Mouse (Mus musculus) kidney, embryonic 16.5 days (tissue): ENCODE measurements at regions not wholly inside any gene's neighbourhood (a gene's known extent, or its start where the extent isn't known, plus 50 kb on each side); places are given as distances from the start of the nearest gene placed in this dataset.
A peak's percentile ranks its signal among the peaks of the same experiment; 100 is the strongest.

Source experiments
- ATAC-seq: fragments of 200-750 bp; cut with Nextera tagmentation; 2 replicates; pipeline ENCODE4 v1.8.0; 2017; ENCODE audit warnings: moderate TSS enrichment; ENCODE audit not compliant: low FRiP score, low TSS enrichment
- H3K27ac ChIP-seq: fragments of 300-500 bp; sonication (generic); 2 replicates; pipeline ENCODE4 v1.5.1; 2014; ENCODE audit warnings: low read length
- H3K27me3 ChIP-seq: fragments of 300-500 bp; sonication (generic); 2 replicates; pipeline ENCODE4 v1.6.1; 2014; ENCODE audit warnings: low read length, control low read depth, mixed read lengths; ENCODE audit not compliant: insufficient read depth
- H3K36me3 ChIP-seq: fragments of 300-500 bp; sonication (generic); 2 replicates; pipeline ENCODE4 v1.6.1; 2014; ENCODE audit warnings: low read length, control low read depth, mixed read lengths; ENCODE audit not compliant: insufficient read depth
- H3K4me1 ChIP-seq: fragments of 300-500 bp; sonication (generic); 2 replicates; pipeline ENCODE4 v1.6.1; 2014; ENCODE audit warnings: low read length, control low read depth, mixed read lengths; ENCODE audit not compliant: insufficient read depth
- H3K4me2 ChIP-seq: fragments of 300-500 bp; sonication (generic); replicated peaks from 2 replicates; pipeline ENCODE4 v1.6.1; 2014; ENCODE audit warnings: low read depth, low read length
- H3K4me3 ChIP-seq: fragments of 300-500 bp; sonication (generic); 2 replicates; pipeline ENCODE4 v1.5.1; 2014; ENCODE audit warnings: mild to moderate bottlenecking, low read length
- H3K9ac ChIP-seq: fragments of 300-500 bp; sonication (generic); replicated peaks from 2 replicates; pipeline ENCODE4 v1.6.1; 2014; ENCODE audit warnings: low read length
- H3K9me3 ChIP-seq: fragments of 300-500 bp; sonication (generic); 2 replicates; pipeline ENCODE4 v1.6.1; 2016; ENCODE audit warnings: low read length, control low read depth
- WGBS: fragments of 180-500 bp; shearing (Covaris S2); extraction: QIAGEN DNeasy Blood & Tissue Kit; methylation state at CpG from one replicate; pipeline ENCODE4 v1.1.7; 2014; 5-methylcytosine and 5-hydroxymethylcytosine counted together

GRCm38 (mm10) chr11:114481037-114481436 is 187.3 kb upstream of the Rpl38 start:
- H3K4me3 ChIP-seq, result no peak overlapping the region
- H3K36me3 ChIP-seq, result no peaks in the 10 kb centered on the region
- peaks cover 11% of the 10 kb centered on the region for H3K4me1 ChIP-seq
- peaks cover 8% of the 10 kb centered on the region for H3K27me3 ChIP-seq
- no peak for ATAC-seq
- H3K4me2 ChIP-seq, result no peak overlapping the region
- H3K27ac ChIP-seq, result no peak overlapping the region
- no peak overlapping the region for H3K9ac ChIP-seq
- no peaks in the 10 kb centered on the region for H3K9me3 ChIP-seq
- WGBS, result 62% methylated on average over 7 of the region's 7 CpGs

- WGBS, result 77% methylated on average over 8 of the region's 8 CpGs
- Histone ChIP-seq H3K9ac (no peak overlapping the region), H3K27me3 (peaks cover 8% of the 10 kb centered on the region), H3K36me3 (no peaks in the 10 kb centered on the region), H3K27ac (no peak overlapping the region), H3K9me3 (no peaks in the 10 kb centered on the region), H3K4me3 (no peak overlapping the region), H3K4me1 (peaks cover 11% of the 10 kb centered on the region), H3K4me2 (no peak overlapping the region)
- no peak for ATAC-seq
These were observed 188.2 kb upstream of the Rpl38 start for GRCm38 (mm10) chr11:114480119-114480540.

GRCm38 (mm10) chr11:114478736-114479135 is 189.6 kb upstream of the Rpl38 start:
- 6% methylated on average over 7 of the region's 7 CpGs for WGBS
- H3K36me3 ChIP-seq, result no peaks in the 10 kb centered on the region
- no peak overlapping the region for H3K4me3 ChIP-seq
- no peak overlapping the region for H3K27ac ChIP-seq
- H3K9ac ChIP-seq, result no peak overlapping the region
- H3K27me3 ChIP-seq, result peaks cover 8% of the 10 kb centered on the region
- no peaks in the 10 kb centered on the region for H3K9me3 ChIP-seq
- peak overlapping the region; percentile 34 for H3K4me2 ChIP-seq
- peaks cover 6% of the 10 kb centered on the region; the same call in 1 of the 2 replicates for H3K4me1 ChIP-seq
- ATAC-seq, result peak; percentile 61; the same call in 1 of the 2 replicates

GRCm38 (mm10) chr11:114477365-114477764 is 191.0 kb upstream of the Rpl38 start:
- Histone ChIP-seq H3K4me2 (no peak overlapping the region), H3K4me1 (peaks cover 6% of the 10 kb centered on the region; the same call in 1 of the 2 replicates), H3K9ac (no peak overlapping the region), H3K9me3 (no peaks in the 10 kb centered on the region), H3K27ac (no peak overlapping the region), H3K27me3 (peaks cover 7% of the 10 kb centered on the region), H3K4me3 (no peak overlapping the region), H3K36me3 (no peaks in the 10 kb centered on the region)
- no peak for ATAC-seq
- WGBS, result 74% methylated on average over 3 of the region's 3 CpGs

GRCm38 (mm10) chr11:114472501-114473260 is 195.6 kb upstream of the Rpl38 start:
- peaks cover 8% of the 10 kb centered on the region; the same call in 1 of the 2 replicates for H3K27me3 ChIP-seq
- peak; percentile 41; the same call in 1 of the 2 replicates for ATAC-seq
- WGBS, result 19% methylated on average over 22 of the region's 22 CpGs
- peaks cover 10% of the 10 kb centered on the region for H3K4me1 ChIP-seq
- no peak overlapping the region for H3K27ac ChIP-seq
- H3K4me3 ChIP-seq, result no peak overlapping the region
- H3K36me3 ChIP-seq, result no peaks in the 10 kb centered on the region
- H3K4me2 ChIP-seq, result peak overlapping the region; percentile 17; the same call in 1 of the 2 replicates
- H3K9me3 ChIP-seq, result no peaks in the 10 kb centered on the region
- no peak overlapping the region for H3K9ac ChIP-seq

- peak overlapping the region; percentile 39 for H3K4me2 ChIP-seq
- H3K9me3 ChIP-seq, result no peaks in the 10 kb centered on the region
- H3K4me1 ChIP-seq, result peaks cover 12% of the 10 kb centered on the region
- H3K27ac ChIP-seq, result no peak overlapping the region; the same call in 1 of the 2 replicates
- no peak overlapping the region; the same call in 1 of the 2 replicates for H3K4me3 ChIP-seq
- H3K9ac ChIP-seq, result no peak overlapping the region; the same call in 1 of the 2 replicates
- H3K27me3 ChIP-seq, result peaks cover 20% of the 10 kb centered on the region; the same call in 1 of the 2 replicates
- peak; percentile 77 for ATAC-seq
- no peaks in the 10 kb centered on the region for H3K36me3 ChIP-seq
- 1% methylated on average over 8 of the region's 8 CpGs for WGBS
These were observed 199.9 kb upstream of the Rpl38 start for GRCm38 (mm10) chr11:114468394-114468793.

GRCm38 (mm10) chr11:114467803-114468202 is 200.5 kb upstream of the Rpl38 start:
- H3K4me1 ChIP-seq, result peaks cover 12% of the 10 kb centered on the region
- no peak overlapping the region for H3K9ac ChIP-seq

GRCm38 (mm10) chr11:114465486-114465885 is 202.8 kb upstream of the Rpl38 start:
- H3K4me2 ChIP-seq, result no peak overlapping the region
- no peaks in the 10 kb centered on the region for H3K9me3 ChIP-seq
- H3K9ac ChIP-seq, result no peak overlapping the region
- peaks cover 12% of the 10 kb centered on the region for H3K4me1 ChIP-seq
- peaks cover 13% of the 10 kb centered on the region; the same call in 1 of the 2 replicates for H3K27me3 ChIP-seq
- ATAC-seq, result no peak
- 70% methylated on average over 5 of the region's 5 CpGs for WGBS
- no peaks in the 10 kb centered on the region for H3K36me3 ChIP-seq
- no peak overlapping the region for H3K4me3 ChIP-seq
- H3K27ac ChIP-seq, result no peak overlapping the region

More at GRCm38 (mm10) chr11:114467803-114468202, 200.5 kb upstream of the Rpl38 start:
- peaks cover 20% of the 10 kb centered on the region; the same call in 1 of the 2 replicates for H3K27me3 ChIP-seq
- peak; percentile 11; the same call in 1 of the 2 replicates for ATAC-seq
- 0 out of 2 replicates have a peak overlapping the region, but pooled peaks have one; percentile 19 for H3K4me3 ChIP-seq
- H3K36me3 ChIP-seq, result no peaks in the 10 kb centered on the region
- peak overlapping the region; percentile 39 for H3K4me2 ChIP-seq
- WGBS, result under 1% methylated on average over 8 of the region's 8 CpGs
- peak overlapping the region; percentile 72; the same call in 1 of the 2 replicates for H3K27ac ChIP-seq
- H3K9me3 ChIP-seq, result no peaks in the 10 kb centered on the region

- H3K4me1 ChIP-seq, result peaks cover 4% of the 10 kb centered on the region
- no peak overlapping the region for H3K4me2 ChIP-seq
- H3K9ac ChIP-seq, result no peak overlapping the region
- WGBS, result 18% methylated on average over 6 of the region's 6 CpGs
- no peaks in the 10 kb centered on the region for H3K9me3 ChIP-seq
- H3K27me3 ChIP-seq, result peaks cover 13% of the 10 kb centered on the region; the same call in 1 of the 2 replicates
- peak; percentile 54; the same call in 1 of the 2 replicates for ATAC-seq
- H3K4me3 ChIP-seq, result no peak overlapping the region
- no peak overlapping the region for H3K27ac ChIP-seq
- H3K36me3 ChIP-seq, result no peaks in the 10 kb centered on the region
These were observed 205.5 kb upstream of the Rpl38 start for GRCm38 (mm10) chr11:114462755-114463374.
